8 mouse cellular contexts compared by ENCODE assay signal in genomic region chr11:62756456-62757142, GRCm38 (mm10). TPM values are rescaled to one million over a fixed set of nuclear protein-coding genes. Genes with fewer than 3 reads are reported as not detected.
DNase-seq lines count a peak whose midpoint lies in the region; ATAC-seq and TF ChIP-seq lines count a peak whose summit lies in the region.

No protein-coding gene starts in this region.

- DNase-seq in embryo, embryonic 10 days (ENCODE audit: low spot score) = peak; percentile 99
- peak; percentile 97 for DNase-seq in gastrocnemius, postnatal 10 days
- peak; percentile 90 for DNase-seq in hindlimb bud, embryonic 11.5 days (ENCODE audit: extremely low spot score, low read depth, low spot score)
- DNase-seq in left cerebral cortex, adult 2 months (ENCODE audit: extremely low spot score in 1 of 2, low spot score in 2 of 2) = peak; percentile 86 to 89
- DNase-seq in right cerebral cortex, adult 18-20 months = peak; percentile 89
- peak; percentile 94 for DNase-seq in urinary bladder, adult 2 months (ENCODE audit: low spot score)

- H3K27ac ChIP-seq in left cerebral cortex, adult 2 months = no peak overlapping the region; the same call in 1 of the 2 replicates

- intact Hi-C loops in left cerebral cortex, adult 2 months (cut with DNase I) = loop anchor here (1.0 to 5.0 kb wide), 3 partner anchors 95 to 416 kb away; no protein-coding TSS in a partner anchor

- peak overlapping the region; percentile 40 for H3K4me3 ChIP-seq in left cerebral cortex, adult 2 months

- TF ChIP-seq CTCF in left cerebral cortex, adult 2 months (IDR thresholded peaks at IDR 0.05) = no peak; the same call in none of the 2 replicates

- ATAC-seq in activated CD4-positive, CD25-positive, alpha-beta regulatory T cell, adult 4 months = peak; percentile 81
- ATAC-seq in megakaryocyte, adult 5-6 weeks (ENCODE audit: poor library complexity, severe bottlenecking) = peak; percentile 97

RNA-seq across cellular contexts. Expression of gene Gm10428, which starts 3.7 kb away (rescaled TPM):
- not detected for polyA plus RNA-seq in activated CD4-positive, CD25-positive, alpha-beta regulatory T cell, adult 4 months (2017; shearing (Covaris generic))
- total RNA-seq in gastrocnemius, postnatal 10 days (2021) = not detected
- not detected for total RNA-seq in left cerebral cortex, adult 2 months (2021)
- total RNA-seq in megakaryocyte, adult 5-6 weeks (2015) = not detected in 2 replicates
- not detected in 2 replicates for total RNA-seq in megakaryocyte, adult 5-6 weeks (2017)
- not detected in 2 replicates for polyA plus RNA-seq in urinary bladder, adult 2 months (2012; rRNA removed)

RNA-seq across cellular contexts. Expression of gene Zfp287, which starts 24.9 kb away (rescaled TPM):
- 10 to 100 TPM; 17.0 to 20.4 TPM for polyA plus RNA-seq in activated CD4-positive, CD25-positive, alpha-beta regulatory T cell, adult 4 months (2017; shearing (Covaris generic))
- total RNA-seq in gastrocnemius, postnatal 10 days (2021) = 1 to 10 TPM; 2.3 to 3.4 TPM
- total RNA-seq in left cerebral cortex, adult 2 months (2021) = 10 to 100 TPM; 16.2 to 17.3 TPM
- 2.9 TPM in 2 replicates for total RNA-seq in megakaryocyte, adult 5-6 weeks (2015)
- total RNA-seq in megakaryocyte, adult 5-6 weeks (2017) = 2.3 and 2.7 TPM in 2 replicates
- polyA plus RNA-seq in urinary bladder, adult 2 months (2012; rRNA removed) = 5.4 and 6.5 TPM in 2 replicates

RNA-seq across cellular contexts. Expression of gene Zfp286, which starts 32.7 kb away (rescaled TPM):
- 1 to 10 TPM; 1.5 to 2.7 TPM for polyA plus RNA-seq in activated CD4-positive, CD25-positive, alpha-beta regulatory T cell, adult 4 months (2017; shearing (Covaris generic))
- total RNA-seq in gastrocnemius, postnatal 10 days (2021) = 1 to 10 TPM; 1.3 to 3.5 TPM
- total RNA-seq in left cerebral cortex, adult 2 months (2021) = 10 to 100 TPM; 26.8 to 29.0 TPM
- 0.18 and 0.33 TPM in 2 replicates for total RNA-seq in megakaryocyte, adult 5-6 weeks (2015)
- total RNA-seq in megakaryocyte, adult 5-6 weeks (2017) = 0.29 and 0.69 TPM in 2 replicates
- 5.4 and 5.5 TPM in 2 replicates for polyA plus RNA-seq in urinary bladder, adult 2 months (2012; rRNA removed)

Comparison
In these comparisons a context has a peak if more than half of its experiments do, and no peak if none do; other contexts are left out.
1. RNA of gene Zfp286, which starts 32.7 kb away (total RNA-seq): 26.8 to 29.0 TPM in left cerebral cortex, adult 2 months; 1.3 to 3.5 TPM in gastrocnemius, postnatal 10 days and 0.18 to 0.69 TPM in megakaryocyte, adult 5-6 weeks; every median in the first group is over 4 times any median in the second.
2. Peak in every context shown above with its lines, with median percentiles within 50 percentile points of each other: DNase-seq.